Mouse (Mus musculus): ENCODE measurements around the gene Serpina3f. TPM values are rescaled to one million over a fixed set of nuclear protein-coding genes. Genes with fewer than 3 reads are reported as not detected.

The Serpina3f gene
- polyA plus RNA-seq (2016; fragmentation: Nextera tagmentation; extraction: Ambion mirVana), result 0.11 and 0.17 TPM in 2 replicates

DNA sequence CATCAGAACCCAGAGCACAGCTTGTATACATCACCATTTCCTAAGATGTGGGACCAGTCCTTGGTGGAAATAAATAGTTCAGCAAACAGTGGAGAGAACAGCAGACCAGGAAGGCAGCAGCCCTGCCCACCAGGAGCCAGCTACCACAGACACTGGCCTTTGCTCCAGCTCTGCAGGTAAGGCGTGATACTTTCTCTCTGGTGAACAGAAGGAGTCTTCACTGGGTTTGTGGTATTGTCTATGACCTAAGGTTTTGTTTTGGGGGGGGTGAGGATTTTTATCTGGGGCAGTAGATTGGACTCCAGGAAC, at the start of gene Serpina3f:
Serpina3f (plus strand) TSS at position 100 of the 309 bp plus-strand sequence.
- Histone ChIP-seq H3K27me3 (no peaks in the 10 kb centered on the region), H3K4me2 (no peak within 1 kb of the TSS), H3K9ac (no peak within 1 kb of the TSS), H3K9me3 (no peaks in the 10 kb centered on the region), H3K4me3 (replicated peaks) (no peak within 1 kb of the TSS), H3K4me1 (no peaks in the 10 kb centered on the region; the same call in 1 of the 2 replicates), H3K27ac (no peak within 1 kb of the TSS), H3K36me3 (replicated peaks) (no peaks in the 10 kb centered on the region)
- 69% methylated on average over 1 of the region's 1 CpGs for WGBS
- no peak for ATAC-seq (ENCODE audit: low FRiP score)

GRCm38 (mm10) chr12:104174747-104175146, 39.6 kb upstream of the Serpina3f start:
- Histone ChIP-seq H3K4me1 (no peaks in the 10 kb centered on the region), H3K4me3 (replicated peaks) (no peak overlapping the region), H3K27ac (no peak overlapping the region), H3K9me3 (no peaks in the 10 kb centered on the region), H3K9ac (no peak overlapping the region), H3K36me3 (replicated peaks) (no peaks in the 10 kb centered on the region), H3K27me3 (no peaks in the 10 kb centered on the region), H3K4me2 (no peak overlapping the region)
- WGBS, result 74% methylated on average over 3 of the region's 3 CpGs
- ATAC-seq (ENCODE audit: low FRiP score), result no peak

GRCm38 (mm10) chr12:104175636-104176035, 38.7 kb upstream of the Serpina3f start:
- H3K4me2 ChIP-seq, result no peak overlapping the region
- H3K9me3 ChIP-seq, result no peaks in the 10 kb centered on the region
- 76% methylated on average over 3 of the region's 3 CpGs for WGBS
- H3K9ac ChIP-seq, result no peak overlapping the region
- H3K36me3 ChIP-seq (replicated peaks), result no peaks in the 10 kb centered on the region
- H3K27ac ChIP-seq, result no peak overlapping the region
- no peaks in the 10 kb centered on the region for H3K4me1 ChIP-seq
- no peaks in the 10 kb centered on the region for H3K27me3 ChIP-seq
- no peak for ATAC-seq (ENCODE audit: low FRiP score)
- no peak overlapping the region for H3K4me3 ChIP-seq (replicated peaks)

GRCm38 (mm10) chr12:104178577-104178976, 35.8 kb upstream of the Serpina3f start:
- Histone ChIP-seq H3K27me3 (no peaks in the 10 kb centered on the region), H3K9me3 (no peaks in the 10 kb centered on the region), H3K9ac (no peak overlapping the region), H3K27ac (no peak overlapping the region), H3K36me3 (replicated peaks) (no peaks in the 10 kb centered on the region), H3K4me1 (no peaks in the 10 kb centered on the region), H3K4me3 (replicated peaks) (no peak overlapping the region), H3K4me2 (no peak overlapping the region)
- ATAC-seq (ENCODE audit: low FRiP score), result no peak

DNA sequence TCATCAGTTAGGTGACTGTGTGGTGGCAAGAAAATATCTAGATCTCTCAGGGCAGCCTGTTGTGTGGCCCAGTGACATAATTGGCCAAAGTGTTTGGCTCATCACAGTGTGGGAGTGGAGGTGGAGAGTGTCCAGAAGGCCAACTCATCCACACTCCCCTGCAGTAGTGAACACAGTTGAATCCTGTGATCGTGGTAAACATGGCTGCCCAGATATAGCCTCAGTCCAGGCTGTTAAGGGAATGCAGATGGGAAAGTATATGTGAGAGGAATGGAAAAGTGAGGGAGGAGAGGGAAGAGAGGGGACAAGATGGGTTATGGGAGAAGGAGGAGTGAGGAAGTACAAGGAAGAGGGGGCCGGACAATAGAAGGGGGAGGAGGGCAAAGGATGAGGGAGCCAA, 35.4 kb upstream of the Serpina3f start:
- Histone ChIP-seq H3K4me3 (replicated peaks) (no peak overlapping the region), H3K4me1 (no peaks in the 10 kb centered on the region), H3K27me3 (no peaks in the 10 kb centered on the region), H3K36me3 (replicated peaks) (no peaks in the 10 kb centered on the region), H3K9me3 (no peaks in the 10 kb centered on the region), H3K27ac (no peak overlapping the region), H3K4me2 (no peak overlapping the region), H3K9ac (no peak overlapping the region)
- ATAC-seq (ENCODE audit: low FRiP score), result no peak
- WGBS, result 71% methylated on average over 2 of the region's 2 CpGs

- ATAC-seq (ENCODE audit: low FRiP score), result no peak
- H3K27ac ChIP-seq, result no peak overlapping the region
- H3K4me3 ChIP-seq (replicated peaks), result no peak overlapping the region
- no peaks in the 10 kb centered on the region for H3K36me3 ChIP-seq (replicated peaks)
- H3K27me3 ChIP-seq, result no peaks in the 10 kb centered on the region
- no peak overlapping the region for H3K9ac ChIP-seq
- H3K4me1 ChIP-seq, result no peaks in the 10 kb centered on the region
- no peaks in the 10 kb centered on the region for H3K9me3 ChIP-seq
- WGBS, result 83% methylated on average over 4 of the region's 4 CpGs
- H3K4me2 ChIP-seq, result no peak overlapping the region
Observed at GRCm38 (mm10) chr12:104185046-104185445, 29.3 kb upstream of the Serpina3f start.

DNA sequence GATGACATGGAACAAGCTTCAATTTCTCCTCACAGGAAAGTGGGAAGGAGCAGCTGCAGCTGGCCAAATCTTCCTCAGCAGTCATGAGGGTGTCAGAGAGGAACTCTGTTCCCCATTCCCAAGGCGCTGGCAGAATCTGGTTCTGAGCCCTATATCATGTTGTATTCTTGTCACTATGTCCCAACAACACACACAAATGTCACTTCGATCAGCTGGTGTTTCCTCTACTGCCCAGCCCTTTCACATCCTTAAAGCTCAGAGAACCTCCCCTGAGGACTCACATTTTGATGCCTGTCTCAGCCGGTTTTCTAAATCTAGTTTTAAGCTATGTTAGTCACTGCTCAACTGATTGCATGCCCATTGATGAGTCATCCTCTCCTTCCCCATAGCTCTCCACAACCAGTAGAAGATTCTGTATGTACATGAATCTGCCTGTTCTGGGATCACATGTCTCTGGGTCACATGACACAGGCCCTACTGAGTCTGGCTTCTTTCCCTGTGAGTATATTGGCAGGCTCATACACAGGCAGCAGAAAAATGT, 28.2 kb upstream of the Serpina3f start:
- no peaks in the 10 kb centered on the region for H3K27me3 ChIP-seq
- ATAC-seq (ENCODE audit: low FRiP score), result no peak
- H3K9me3 ChIP-seq, result no peaks in the 10 kb centered on the region
- no peak overlapping the region for H3K27ac ChIP-seq
- H3K4me3 ChIP-seq (replicated peaks), result no peak overlapping the region
- H3K36me3 ChIP-seq (replicated peaks), result no peaks in the 10 kb centered on the region
- no peaks in the 10 kb centered on the region for H3K4me1 ChIP-seq
- H3K9ac ChIP-seq, result no peak overlapping the region
- no peak overlapping the region for H3K4me2 ChIP-seq
- WGBS, result 86% methylated on average over 3 of the region's 3 CpGs

DNA sequence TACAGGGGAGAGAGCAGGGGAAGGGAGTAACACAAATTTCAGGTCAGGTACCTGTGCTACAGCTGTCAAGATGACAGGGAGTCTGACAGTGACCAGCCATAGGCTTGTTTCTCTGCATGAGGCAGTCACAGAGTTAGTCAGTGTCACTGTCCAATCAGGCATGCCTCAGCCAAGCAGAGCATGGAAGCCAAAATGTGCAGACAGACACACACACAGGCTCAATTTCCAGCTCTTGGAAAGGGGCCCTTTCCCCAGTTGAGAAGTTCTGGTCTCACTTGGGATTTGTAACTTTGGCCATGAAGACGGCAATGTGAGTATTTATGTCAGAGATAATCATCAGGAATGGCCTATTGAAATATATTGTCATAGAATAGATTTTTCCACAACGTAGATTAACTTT, 25.1 kb upstream of the Serpina3f start:
- Histone ChIP-seq H3K9ac (no peak overlapping the region), H3K4me3 (replicated peaks) (no peak overlapping the region), H3K27me3 (no peaks in the 10 kb centered on the region), H3K4me2 (no peak overlapping the region), H3K9me3 (no peaks in the 10 kb centered on the region), H3K36me3 (replicated peaks) (no peaks in the 10 kb centered on the region), H3K4me1 (no peaks in the 10 kb centered on the region), H3K27ac (no peak overlapping the region)
- ATAC-seq (ENCODE audit: low FRiP score), result no peak
- 87% methylated on average over 2 of the region's 2 CpGs for WGBS

DNA sequence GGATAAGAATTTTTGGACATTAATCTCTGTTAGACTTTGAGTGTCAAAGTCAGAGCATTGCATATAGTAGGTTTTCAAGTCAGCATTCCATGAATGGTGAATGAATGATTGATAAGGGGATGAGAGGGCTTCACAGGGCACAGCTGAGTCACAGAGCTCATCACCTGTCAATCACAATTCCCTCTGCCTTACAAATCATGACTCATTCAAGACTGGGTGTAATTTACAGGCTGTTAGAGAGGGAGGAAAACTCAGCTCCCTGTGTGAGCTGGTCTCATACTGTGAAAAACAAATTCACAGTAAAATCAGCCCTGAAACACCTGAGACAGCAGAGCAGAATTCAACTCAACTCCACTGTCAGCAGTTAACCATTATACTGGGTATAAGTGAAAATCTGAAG, 23.5 kb upstream of the Serpina3f start:
- no peaks in the 10 kb centered on the region for H3K4me1 ChIP-seq
- no peak for ATAC-seq (ENCODE audit: low FRiP score)
- no peak overlapping the region for H3K4me3 ChIP-seq (replicated peaks)
- no peaks in the 10 kb centered on the region for H3K36me3 ChIP-seq (replicated peaks)
- H3K9me3 ChIP-seq, result no peaks in the 10 kb centered on the region
- no peak overlapping the region for H3K4me2 ChIP-seq
- no peak overlapping the region for H3K27ac ChIP-seq
- no peaks in the 10 kb centered on the region for H3K27me3 ChIP-seq
- H3K9ac ChIP-seq, result no peak overlapping the region

DNA sequence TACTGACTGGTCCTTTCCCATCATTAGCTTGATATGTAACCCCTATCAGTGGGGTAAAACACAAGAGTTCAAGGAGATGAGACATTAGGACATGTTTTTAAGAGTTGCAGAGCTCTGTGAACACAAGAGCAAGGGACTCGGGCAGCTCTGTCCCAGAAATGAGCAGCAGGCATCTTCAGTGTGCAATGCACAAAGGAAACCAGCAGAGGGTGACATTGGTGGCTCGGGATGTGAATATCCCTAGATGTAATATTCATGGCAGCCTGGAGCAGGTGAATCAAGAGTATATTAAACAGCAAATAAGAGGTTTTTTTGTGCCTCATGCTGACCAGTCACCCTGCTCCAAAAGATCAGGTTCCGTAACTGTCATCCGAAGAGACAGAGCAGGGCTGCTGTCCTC, 5.2 kb upstream of the Serpina3f start:
- Histone ChIP-seq H3K9me3 (no peaks in the 10 kb centered on the region), H3K4me3 (replicated peaks) (no peak overlapping the region), H3K4me1 (no peaks in the 10 kb centered on the region; the same call in 1 of the 2 replicates), H3K4me2 (no peak overlapping the region), H3K36me3 (replicated peaks) (no peaks in the 10 kb centered on the region), H3K27me3 (no peaks in the 10 kb centered on the region), H3K27ac (no peak overlapping the region), H3K9ac (no peak overlapping the region)
- ATAC-seq (ENCODE audit: low FRiP score), result no peak
- WGBS, result 78% methylated on average over 4 of the region's 4 CpGs

GRCm38 (mm10) chr12:104209802-104210201, 4.5 kb upstream of the Serpina3f start:
- 100% methylated on average over 2 of the region's 2 CpGs for WGBS
- H3K36me3 ChIP-seq (replicated peaks), result no peaks in the 10 kb centered on the region
- H3K9ac ChIP-seq, result no peak overlapping the region
- H3K27me3 ChIP-seq, result no peaks in the 10 kb centered on the region
- H3K4me3 ChIP-seq (replicated peaks), result no peak overlapping the region
- no peak overlapping the region for H3K4me2 ChIP-seq
- ATAC-seq (ENCODE audit: low FRiP score), result no peak
- no peaks in the 10 kb centered on the region; the same call in 1 of the 2 replicates for H3K4me1 ChIP-seq
- no peak overlapping the region for H3K27ac ChIP-seq
- H3K9me3 ChIP-seq, result no peaks in the 10 kb centered on the region

DNA sequence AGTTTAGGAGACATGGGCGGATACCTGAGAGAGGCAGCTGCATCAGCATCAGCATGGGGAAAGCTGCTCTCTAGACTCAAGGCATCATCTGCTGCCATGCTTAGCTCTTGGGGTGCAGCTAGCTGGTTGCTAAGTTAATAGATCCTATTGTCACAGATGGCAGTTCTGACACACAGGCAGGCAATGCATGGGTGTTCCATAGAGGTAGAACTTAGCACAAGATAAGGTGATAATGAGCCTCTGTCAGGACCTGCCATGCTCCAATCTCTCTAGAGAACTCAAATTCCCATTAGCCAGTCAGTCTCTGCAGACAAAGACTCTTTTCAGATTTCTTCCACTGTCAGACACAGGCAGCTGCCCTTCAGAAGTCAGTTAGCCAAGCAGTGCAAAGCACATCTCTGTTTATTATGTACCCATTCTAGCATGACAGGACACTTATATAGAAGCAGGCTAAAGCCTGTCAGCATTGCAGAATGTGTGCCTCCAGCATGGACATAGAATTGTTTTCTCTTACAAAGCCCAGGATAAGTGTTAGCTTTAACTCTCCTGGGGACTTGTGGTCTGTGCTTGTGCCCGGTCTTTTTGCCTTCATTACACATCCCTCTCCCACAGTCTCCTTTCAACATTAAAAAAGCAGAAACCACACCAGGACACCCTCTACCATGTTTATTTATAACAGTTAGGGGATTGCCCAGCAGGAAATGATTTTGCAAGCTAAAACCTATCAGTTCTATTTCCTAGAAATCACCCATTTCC, 477 bp upstream of the Serpina3f start:
- Histone ChIP-seq H3K4me2 (no peak overlapping the region), H3K9me3 (no peaks in the 10 kb centered on the region), H3K9ac (no peak overlapping the region), H3K36me3 (replicated peaks) (no peaks in the 10 kb centered on the region), H3K4me3 (replicated peaks) (no peak overlapping the region), H3K27ac (no peak overlapping the region), H3K4me1 (no peaks in the 10 kb centered on the region; the same call in 1 of the 2 replicates), H3K27me3 (no peaks in the 10 kb centered on the region)
- 0 out of 2 replicates have a peak, but pooled peaks have one; percentile 39 for ATAC-seq (ENCODE audit: low FRiP score)
- 51% methylated on average over 2 of the region's 2 CpGs for WGBS

DNA sequence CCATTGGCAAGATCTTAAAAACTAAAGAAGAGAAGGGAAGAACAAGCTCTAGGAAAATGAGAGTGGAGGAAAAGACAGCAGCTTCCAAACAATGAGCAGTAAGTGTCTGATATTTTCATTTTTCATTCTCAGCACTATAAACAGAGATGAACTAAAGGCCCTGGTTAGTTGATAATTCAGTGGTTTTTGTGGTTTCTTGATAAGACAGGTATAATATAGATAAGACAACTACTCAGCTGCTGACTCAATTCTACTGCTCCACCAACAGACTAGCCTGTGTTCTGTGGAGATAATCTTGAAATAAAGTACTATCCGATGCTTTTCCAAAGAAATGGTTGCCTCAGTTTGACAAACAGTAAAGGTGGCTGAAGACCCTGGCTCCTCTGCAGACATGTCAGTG, 905 bp downstream of the Serpina3f start:
- no peak for ATAC-seq (ENCODE audit: low FRiP score)
- Histone ChIP-seq H3K27ac (no peak overlapping the region), H3K4me2 (no peak overlapping the region), H3K36me3 (replicated peaks) (no peaks in the 10 kb centered on the region), H3K27me3 (no peaks in the 10 kb centered on the region), H3K4me1 (no peaks in the 10 kb centered on the region; the same call in 1 of the 2 replicates), H3K9ac (no peak overlapping the region), H3K9me3 (no peaks in the 10 kb centered on the region), H3K4me3 (replicated peaks) (no peak overlapping the region)
- WGBS, result 100% methylated on average over 1 of the region's 1 CpGs

All from forebrain, embryonic 12.5 days (tissue).